Mouse (Mus musculus): ENCODE data around the gene Tgm2. TPM values are rescaled to one million over a fixed set of nuclear protein-coding genes. Genes with fewer than 3 reads are reported as not detected.

Tgm2 gene
- polyA plus RNA-seq, 1 experiment from 2014 or later = 49.5 TPM

DNA sequence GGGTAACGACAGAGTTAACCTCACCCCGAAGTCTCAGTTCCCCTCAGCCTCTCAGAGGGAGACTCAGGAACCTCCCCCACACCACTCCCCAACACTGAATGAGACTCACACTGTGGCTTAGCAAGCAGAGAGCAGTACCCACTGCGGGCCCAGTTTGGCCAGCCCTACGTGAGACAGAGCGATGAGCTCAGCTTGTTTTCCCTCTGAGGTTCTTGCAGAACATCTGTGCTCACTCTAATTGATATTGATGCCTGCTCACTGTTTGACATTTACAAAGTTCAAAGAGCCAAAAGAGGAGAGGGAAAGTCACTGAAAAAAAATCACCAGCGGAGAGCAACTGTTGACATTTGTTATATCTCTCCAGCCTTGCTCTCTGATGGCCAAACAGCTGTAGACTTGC lies 15.5 kb upstream of the Tgm2 start:
- Histone ChIP-seq H3K36me3 (ENCODE audit: control insufficient read depth, insufficient read depth, low read length) (no peaks in the 10 kb centered on the region), H3K9me3 (ENCODE audit: control insufficient read depth, low read length) (no peaks in the 10 kb centered on the region), H3K27me3 (replicated peaks; ENCODE audit: control insufficient read depth, insufficient read depth, low read length) (no peaks in the 10 kb centered on the region), H3K27ac (ENCODE audit: low read depth, low read length) (no peak overlapping the region), H3K4me3 (ENCODE audit: low read depth, low read length) (no peak overlapping the region), H3K9ac (ENCODE audit: low read depth, low read length) (no peak overlapping the region), H3K4me2 (no peak overlapping the region), H3K4me1 (replicated peaks; ENCODE audit: control insufficient read depth, insufficient read depth, low read length) (peaks cover 18% of the 10 kb centered on the region)
- WGBS = 71% methylated on average over 6 of the region's 6 CpGs
- DNase-seq (ENCODE audit: low spot score) = no peak
- ATAC-seq (replicated peaks; ENCODE audit: low FRiP score) = no peak

DNA sequence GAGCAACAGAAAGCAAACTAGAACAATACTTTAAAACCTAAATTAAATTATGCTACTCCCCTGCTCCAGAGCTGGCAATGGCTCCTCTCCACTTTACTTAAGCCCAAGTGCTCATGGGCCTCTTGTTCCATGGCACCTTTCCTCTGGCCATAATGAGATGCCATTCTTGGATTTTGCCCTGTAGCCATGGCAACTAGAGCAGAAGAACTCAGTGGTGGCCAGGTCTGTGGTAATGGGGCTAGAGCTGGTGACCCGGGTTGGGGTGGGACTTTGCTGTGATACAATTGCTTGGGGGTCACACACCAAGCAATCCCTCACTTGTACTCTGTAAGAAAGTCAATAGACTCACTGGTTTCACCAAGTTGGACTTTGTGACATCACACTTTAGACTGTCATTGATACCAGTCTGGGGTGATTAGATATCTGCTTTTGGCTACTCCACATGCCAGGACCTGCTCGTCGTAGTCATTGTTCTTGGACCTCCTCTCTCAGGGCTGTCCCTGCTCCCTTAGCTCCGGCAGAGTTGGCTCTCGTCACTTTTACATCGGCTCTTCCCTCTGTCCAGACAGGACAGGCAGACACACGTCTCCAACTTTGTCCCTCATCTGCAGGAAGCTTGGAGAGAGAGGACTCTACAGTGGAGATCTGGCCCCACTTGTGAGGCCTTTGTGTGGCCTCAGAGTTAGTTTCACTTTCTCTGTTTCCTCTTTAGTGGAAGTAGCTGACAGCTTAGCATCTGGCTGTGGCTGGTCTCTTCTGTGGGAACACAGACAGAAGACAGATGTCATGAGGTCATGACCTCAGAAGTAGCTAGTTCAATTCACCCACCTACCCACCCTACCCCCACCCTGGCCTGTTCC lies 13.4 kb upstream of the Tgm2 start:
- Histone ChIP-seq H3K9ac (ENCODE audit: low read depth, low read length) (peak overlapping the region; percentile 41; the same call in 1 of the 2 replicates), H3K27me3 (replicated peaks; ENCODE audit: control insufficient read depth, insufficient read depth, low read length) (no peaks in the 10 kb centered on the region), H3K36me3 (ENCODE audit: control insufficient read depth, insufficient read depth, low read length) (no peaks in the 10 kb centered on the region), H3K4me3 (ENCODE audit: low read depth, low read length) (peak overlapping the region; percentile 14; the same call in 1 of the 2 replicates), H3K4me2 (peak overlapping the region; percentile 58), H3K9me3 (ENCODE audit: control insufficient read depth, low read length) (no peaks in the 10 kb centered on the region), H3K27ac (ENCODE audit: low read depth, low read length) (peak overlapping the region; percentile 46), H3K4me1 (replicated peaks; ENCODE audit: control insufficient read depth, insufficient read depth, low read length) (peaks cover 17% of the 10 kb centered on the region)
- DNase-seq (ENCODE audit: low spot score) (no peak), ATAC-seq (replicated peaks; ENCODE audit: low FRiP score) (peak; percentile 49; the same call in 1 of the 2 replicates)
- WGBS = 31% methylated on average over 7 of the region's 7 CpGs

GRCm38 (mm10) chr2:158157654-158158053 lies 11.4 kb upstream of the Tgm2 start:
- no peak overlapping the region for H3K27ac ChIP-seq (ENCODE audit: low read depth, low read length)
- no peaks in the 10 kb centered on the region for H3K27me3 ChIP-seq (replicated peaks; ENCODE audit: control insufficient read depth, insufficient read depth, low read length)
- DNase-seq (ENCODE audit: low spot score) (no peak), ATAC-seq (replicated peaks; ENCODE audit: low FRiP score) (no peak)
- 75% methylated on average over 8 of the region's 8 CpGs for WGBS
- H3K4me2 ChIP-seq = no peak overlapping the region
- peaks cover 25% of the 10 kb centered on the region for H3K4me1 ChIP-seq (replicated peaks; ENCODE audit: control insufficient read depth, insufficient read depth, low read length)
- no peaks in the 10 kb centered on the region for H3K36me3 ChIP-seq (ENCODE audit: control insufficient read depth, insufficient read depth, low read length)
- H3K9me3 ChIP-seq (ENCODE audit: control insufficient read depth, low read length) = no peaks in the 10 kb centered on the region
- H3K4me3 ChIP-seq (ENCODE audit: low read depth, low read length) = no peak overlapping the region
- no peak overlapping the region for H3K9ac ChIP-seq (ENCODE audit: low read depth, low read length)

DNA sequence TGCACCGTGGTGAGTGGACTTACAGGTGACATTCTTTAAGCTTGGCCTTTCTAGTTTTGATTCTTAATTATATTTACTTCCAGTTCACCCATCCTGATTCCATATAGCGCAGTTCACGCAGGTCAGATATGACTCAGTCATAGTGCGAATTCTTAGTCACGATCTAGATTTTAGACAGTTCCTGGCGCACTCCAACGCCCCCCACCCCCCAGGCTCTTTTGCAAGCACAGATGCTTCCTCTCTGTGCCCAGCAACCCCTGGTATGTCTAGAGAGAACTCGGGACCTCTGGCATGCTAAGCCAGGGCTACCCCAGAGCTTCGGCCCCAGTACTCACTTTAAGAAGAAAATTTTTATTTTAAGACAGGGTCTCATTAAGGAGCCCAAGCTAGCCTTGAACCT lies 10.3 kb upstream of the Tgm2 start:
- no peak overlapping the region for H3K4me2 ChIP-seq
- WGBS = 74% methylated on average over 9 of the region's 9 CpGs
- ATAC-seq (replicated peaks; ENCODE audit: low FRiP score) = no peak
- H3K4me3 ChIP-seq (ENCODE audit: low read depth, low read length) = no peak overlapping the region
- H3K27ac ChIP-seq (ENCODE audit: low read depth, low read length) = peak overlapping the region; percentile 59
- no peaks in the 10 kb centered on the region for H3K9me3 ChIP-seq (ENCODE audit: control insufficient read depth, low read length)
- no peaks in the 10 kb centered on the region for H3K36me3 ChIP-seq (ENCODE audit: control insufficient read depth, insufficient read depth, low read length)
- no peak overlapping the region for H3K9ac ChIP-seq (ENCODE audit: low read depth, low read length)
- H3K27me3 ChIP-seq (replicated peaks; ENCODE audit: control insufficient read depth, insufficient read depth, low read length) = no peaks in the 10 kb centered on the region
- no peak for DNase-seq (ENCODE audit: low spot score)
- H3K4me1 ChIP-seq (replicated peaks; ENCODE audit: control insufficient read depth, insufficient read depth, low read length) = peaks cover 31% of the 10 kb centered on the region

- Histone ChIP-seq H3K27me3 (replicated peaks; ENCODE audit: control insufficient read depth, insufficient read depth, low read length) (no peaks in the 10 kb centered on the region), H3K9me3 (ENCODE audit: control insufficient read depth, low read length) (no peaks in the 10 kb centered on the region), H3K27ac (ENCODE audit: low read depth, low read length) (peak overlapping the region; percentile 59; the same call in 1 of the 2 replicates), H3K36me3 (ENCODE audit: control insufficient read depth, insufficient read depth, low read length) (no peaks in the 10 kb centered on the region), H3K4me3 (ENCODE audit: low read depth, low read length) (no peak overlapping the region), H3K4me1 (replicated peaks; ENCODE audit: control insufficient read depth, insufficient read depth, low read length) (peaks cover 31% of the 10 kb centered on the region), H3K4me2 (no peak overlapping the region), H3K9ac (ENCODE audit: low read depth, low read length) (no peak overlapping the region)
- 52% methylated on average over 2 of the region's 2 CpGs for WGBS
- DNase-seq (ENCODE audit: low spot score) (no peak), ATAC-seq (replicated peaks; ENCODE audit: low FRiP score) (no peak)
These were observed 9.4 kb upstream of the Tgm2 start for GRCm38 (mm10) chr2:158155615-158156014.

DNA sequence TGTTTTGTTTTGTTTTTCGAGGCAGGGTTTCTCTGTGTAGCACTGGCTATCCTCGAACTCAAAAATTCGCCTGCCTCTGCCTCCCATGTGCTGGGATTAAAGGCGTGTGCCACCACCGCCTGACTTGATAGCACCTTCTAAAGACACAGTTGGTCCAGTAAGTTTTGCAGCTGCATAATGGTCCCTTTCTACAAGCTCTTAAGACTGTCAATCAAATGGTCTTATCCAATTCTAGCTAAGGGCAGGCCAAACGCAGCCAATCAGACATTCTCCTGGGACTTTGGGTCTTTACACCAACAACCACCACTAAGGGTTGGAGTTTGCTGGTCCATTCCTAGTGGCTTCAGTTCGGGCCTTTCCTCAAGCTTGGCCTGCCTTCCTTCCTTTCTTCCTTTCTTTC lies 8.9 kb upstream of the Tgm2 start:
- Histone ChIP-seq H3K4me3 (ENCODE audit: low read depth, low read length) (no peak overlapping the region), H3K36me3 (ENCODE audit: control insufficient read depth, insufficient read depth, low read length) (no peaks in the 10 kb centered on the region), H3K27ac (ENCODE audit: low read depth, low read length) (no peak overlapping the region; the same call in 1 of the 2 replicates), H3K27me3 (replicated peaks; ENCODE audit: control insufficient read depth, insufficient read depth, low read length) (no peaks in the 10 kb centered on the region), H3K4me2 (no peak overlapping the region), H3K4me1 (replicated peaks; ENCODE audit: control insufficient read depth, insufficient read depth, low read length) (peaks cover 29% of the 10 kb centered on the region), H3K9ac (ENCODE audit: low read depth, low read length) (no peak overlapping the region), H3K9me3 (ENCODE audit: control insufficient read depth, low read length) (no peaks in the 10 kb centered on the region)
- ATAC-seq (replicated peaks; ENCODE audit: low FRiP score) (no peak), DNase-seq (ENCODE audit: low spot score) (no peak)
- 82% methylated on average over 7 of the region's 7 CpGs for WGBS

- H3K4me1 ChIP-seq (replicated peaks; ENCODE audit: control insufficient read depth, insufficient read depth, low read length) = peaks cover 28% of the 10 kb centered on the region
- ATAC-seq (replicated peaks; ENCODE audit: low FRiP score) = no peak
- H3K27ac ChIP-seq (ENCODE audit: low read depth, low read length) = peak overlapping the region; percentile 74
- no peaks in the 10 kb centered on the region for H3K36me3 ChIP-seq (ENCODE audit: control insufficient read depth, insufficient read depth, low read length)
- peak overlapping the region; percentile 75 for H3K4me2 ChIP-seq
- 66% methylated on average over 8 of the region's 8 CpGs for WGBS
- no peak for DNase-seq (ENCODE audit: low spot score)
- no peaks in the 10 kb centered on the region for H3K9me3 ChIP-seq (ENCODE audit: control insufficient read depth, low read length)
- H3K4me3 ChIP-seq (ENCODE audit: low read depth, low read length) = no peak overlapping the region
- no peak overlapping the region for H3K9ac ChIP-seq (ENCODE audit: low read depth, low read length)
- no peaks in the 10 kb centered on the region for H3K27me3 ChIP-seq (replicated peaks; ENCODE audit: control insufficient read depth, insufficient read depth, low read length)
These were observed 8.4 kb upstream of the Tgm2 start for GRCm38 (mm10) chr2:158154641-158155040.

GRCm38 (mm10) chr2:158153728-158154343 lies 7.6 kb upstream of the Tgm2 start:
- H3K27ac ChIP-seq (ENCODE audit: low read depth, low read length) = peak overlapping the region; percentile 74
- peak overlapping the region; percentile 48 for H3K4me3 ChIP-seq (ENCODE audit: low read depth, low read length)
- H3K9me3 ChIP-seq (ENCODE audit: control insufficient read depth, low read length) = no peaks in the 10 kb centered on the region
- no peaks in the 10 kb centered on the region for H3K27me3 ChIP-seq (replicated peaks; ENCODE audit: control insufficient read depth, insufficient read depth, low read length)
- H3K9ac ChIP-seq (ENCODE audit: low read depth, low read length) = peak overlapping the region; percentile 45
- WGBS = 1% methylated on average over 22 of the region's 22 CpGs
- H3K4me1 ChIP-seq (replicated peaks; ENCODE audit: control insufficient read depth, insufficient read depth, low read length) = peaks cover 26% of the 10 kb centered on the region
- no peaks in the 10 kb centered on the region for H3K36me3 ChIP-seq (ENCODE audit: control insufficient read depth, insufficient read depth, low read length)
- DNase-seq (ENCODE audit: low spot score) = peak; percentile 72
- ATAC-seq (replicated peaks; ENCODE audit: low FRiP score) = peak; percentile 62
- peak overlapping the region; percentile 75 for H3K4me2 ChIP-seq

Data from liver, embryonic 11.5 days (tissue).